Mouse (Mus musculus) heart, adult 2 months (tissue): Measurements from ENCODE around the gene Gfra1. TPM values are rescaled to one million over a fixed set of nuclear protein-coding genes. Genes with fewer than 3 reads are reported as not detected.

Experiments
- DNase-seq, 2 experiments: peaks; one replicate each; pipeline ENCODE4 v3.0.0; 2021
- H3K27ac ChIP-seq: fragments of 200-600 bp; 2 replicates; pipeline ENCODE4 v1.8.1; 2022
- H3K27me3 ChIP-seq: fragments of 200-500 bp; 2 replicates; pipeline ENCODE4 v1.6.1; 2012; ENCODE audit warnings: mild to moderate bottlenecking, low read length, inconsistent platforms, mixed read lengths; ENCODE audit not compliant: control insufficient read depth, insufficient read depth
- H3K36me3 ChIP-seq: fragments of 200-500 bp; 2 replicates; pipeline ENCODE4 v1.6.1; 2012; ENCODE audit warnings: low read length, inconsistent platforms; ENCODE audit not compliant: control insufficient read depth, insufficient read depth
- H3K4me1 ChIP-seq: fragments of 200-500 bp; 2 replicates; pipeline ENCODE4 v1.6.1; 2011; ENCODE audit warnings: low read length; ENCODE audit not compliant: control insufficient read depth, insufficient read depth
- H3K4me3 ChIP-seq: fragments of 200-600 bp; 2 replicates; pipeline ENCODE4 v1.8.1; 2022
- H3K79me2 ChIP-seq: fragments of 200-500 bp; replicated peaks from 2 replicates; pipeline ENCODE4 v1.6.1; 2012; ENCODE audit warnings: mild to moderate bottlenecking, inconsistent platforms, low read length, moderate library complexity, mixed read lengths; ENCODE audit not compliant: control insufficient read depth, insufficient read depth
- H3K9ac ChIP-seq: fragments of 200-500 bp; 2 replicates; pipeline ENCODE4 v1.6.1; 2012; ENCODE audit warnings: low read depth, mild to moderate bottlenecking, control low read depth, inconsistent platforms, low read length, mixed read lengths
- CTCF ChIP-seq: fragments of 200-600 bp; IDR thresholded peaks from 2 replicates; pipeline ENCODE4 v1.8.1; 2022; ENCODE audit warnings: antibody characterized with exemption, mild to moderate bottlenecking, moderate library complexity
- EP300 ChIP-seq: fragments of 200-500 bp; IDR thresholded peaks from 2 replicates; pipeline ENCODE4 v1.6.1; 2011; ENCODE audit warnings: low read depth, low read length, control low read depth; ENCODE audit not compliant: insufficient read depth
- POLR2A ChIP-seq: fragments of 200-500 bp; IDR thresholded peaks from 2 replicates; pipeline ENCODE4 v1.6.1; 2011; ENCODE audit warnings: mild to moderate bottlenecking, low read depth, low read length, control low read depth; ENCODE audit not compliant: insufficient read depth
- WGBS: fragments of 180-500 bp; shearing (Covaris S2); methylation state at CpG from one replicate; pipeline ENCODE4 v1.1.7; 2018; 5-methylcytosine and 5-hydroxymethylcytosine counted together
- intact Hi-C: fragments of 180-260 bp; cut with DNase I; formaldehyde crosslinking; loops from one replicate; pipeline ENCODE4 v1.15.1; 2025
- polyA plus RNA-seq: library from polyadenylated mRNA; depleted of rRNA; stranded (reverse); fragments of >200 nt; gene quantifications from 2 replicates; pipeline ENCODE4 v1.2.3, GENCODE M21; 2012
- total RNA-seq, 2 experiments: library from RNA; stranded (reverse); gene quantifications; 2 replicates each; pipeline ENCODE4 v1.2.3; 2021

Gene Gfra1
- total and polyA plus RNA-seq, 3 experiments: 2.3 to 5.4 (median 4.1) TPM

GRCm38 (mm10) chr19:58396604-58396984 lies 59.1 kb downstream of the Gfra1 start:
- Histone ChIP-seq H3K9ac (no peak overlapping the region), H3K27me3 (no peaks in the 10 kb centered on the region), H3K27ac (no peak overlapping the region), H3K36me3 (no peaks in the 10 kb centered on the region), H3K4me1 (no peaks in the 10 kb centered on the region), H3K79me2 (no peaks in the 10 kb centered on the region), H3K4me3 (no peak overlapping the region)
- no peak for DNase-seq
- 94% methylated on average over 4 of the region's 4 CpGs for WGBS
- intact Hi-C loops: no loop called here
- no peak for TF ChIP-seq CTCF
- no peak for TF ChIP-seq POLR2A
- TF ChIP-seq EP300: no peak

DNA sequence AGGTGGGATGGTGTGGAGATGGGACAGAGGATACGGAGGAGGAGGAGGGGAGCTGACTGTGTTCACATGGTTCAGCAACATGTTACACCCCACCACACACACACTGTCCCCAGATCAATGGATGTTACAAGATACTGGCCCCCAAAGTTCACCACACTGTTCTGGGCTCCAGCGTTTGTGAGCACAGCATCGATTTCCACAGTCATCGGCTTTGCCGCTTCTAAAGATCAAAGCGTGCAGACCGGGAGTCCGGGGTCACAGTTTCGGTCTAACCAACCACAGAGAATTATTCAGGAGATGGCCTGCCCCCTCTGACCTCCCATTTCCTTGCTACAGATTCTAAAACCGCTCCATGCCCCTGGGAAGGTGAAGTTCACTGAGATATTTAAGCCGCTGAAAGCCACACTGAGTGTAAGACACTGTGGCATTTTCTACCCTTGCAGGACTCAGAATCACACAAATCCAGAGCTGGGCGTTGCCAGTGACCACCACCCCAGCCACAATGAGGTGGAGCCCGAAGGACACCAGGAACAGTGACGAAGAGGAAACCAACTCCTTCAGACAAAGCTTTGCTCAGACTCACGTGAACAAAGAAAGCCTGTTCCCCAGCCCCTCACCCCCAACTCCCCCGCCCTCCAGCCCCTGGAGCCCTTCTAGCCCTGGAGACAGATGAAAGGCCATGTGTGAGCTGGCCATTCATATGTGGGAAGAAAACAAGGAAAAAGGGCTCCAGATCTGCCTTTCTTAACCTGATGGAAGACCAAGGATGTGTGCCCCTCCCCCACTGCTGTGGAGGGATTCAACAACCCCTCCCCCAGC lies 59.7 kb downstream of the Gfra1 start:
- TF ChIP-seq CTCF (no peak), EP300 (no peak), POLR2A (no peak)
- no peaks in the 10 kb centered on the region for H3K79me2 ChIP-seq
- H3K4me1 ChIP-seq: no peaks in the 10 kb centered on the region
- intact Hi-C loops: no loop called here
- no peaks in the 10 kb centered on the region for H3K27me3 ChIP-seq
- H3K4me3 ChIP-seq: no peak overlapping the region
- no peak for DNase-seq
- no peak overlapping the region for H3K9ac ChIP-seq
- WGBS: 65% methylated on average over 16 of the region's 16 CpGs
- no peak overlapping the region for H3K27ac ChIP-seq
- no peaks in the 10 kb centered on the region for H3K36me3 ChIP-seq

GRCm38 (mm10) chr19:58393121-58393520 lies 62.6 kb downstream of the Gfra1 start:
- intact Hi-C loops: no loop called here
- H3K4me3 ChIP-seq: no peak overlapping the region
- no peak overlapping the region for H3K27ac ChIP-seq
- no peaks in the 10 kb centered on the region for H3K79me2 ChIP-seq
- H3K4me1 ChIP-seq: no peaks in the 10 kb centered on the region
- WGBS: 84% methylated on average over 7 of the region's 7 CpGs
- DNase-seq: no peak
- no peak overlapping the region for H3K9ac ChIP-seq
- H3K36me3 ChIP-seq: no peaks in the 10 kb centered on the region
- TF ChIP-seq EP300: no peak
- TF ChIP-seq CTCF: no peak
- no peak for TF ChIP-seq POLR2A
- no peaks in the 10 kb centered on the region for H3K27me3 ChIP-seq

DNA sequence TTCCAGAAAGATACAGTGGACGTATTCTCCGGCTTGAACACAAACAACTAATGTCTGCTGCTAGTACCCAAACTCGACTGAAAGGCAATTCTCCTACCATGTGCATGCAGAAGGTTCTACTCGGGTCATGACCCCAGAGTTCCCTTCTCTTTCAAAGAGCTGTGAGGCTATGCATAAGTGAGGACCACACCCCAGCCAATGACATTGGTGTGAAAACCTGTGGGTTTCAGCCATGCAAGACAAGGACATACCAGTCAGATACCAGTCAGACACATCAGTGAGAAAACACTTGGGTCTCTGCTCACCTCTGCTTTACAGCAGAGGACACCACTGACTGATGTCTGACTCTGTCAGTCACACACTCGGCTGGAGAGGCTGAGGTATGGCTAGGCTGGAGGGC lies 63.9 kb downstream of the Gfra1 start:
- Histone ChIP-seq H3K27ac (no peak overlapping the region), H3K36me3 (no peaks in the 10 kb centered on the region), H3K4me3 (no peak overlapping the region), H3K79me2 (no peaks in the 10 kb centered on the region), H3K4me1 (no peaks in the 10 kb centered on the region), H3K9ac (no peak overlapping the region), H3K27me3 (no peaks in the 10 kb centered on the region)
- no peak for TF ChIP-seq POLR2A
- TF ChIP-seq EP300: no peak
- TF ChIP-seq CTCF: no peak
- intact Hi-C loops: no loop called here
- no peak for DNase-seq
- 75% methylated on average over 5 of the region's 5 CpGs for WGBS

GRCm38 (mm10) chr19:58389466-58389865 lies 66.2 kb downstream of the Gfra1 start:
- WGBS: 82% methylated on average over 8 of the region's 8 CpGs
- H3K9ac ChIP-seq: no peak overlapping the region
- no peaks in the 10 kb centered on the region for H3K4me1 ChIP-seq
- DNase-seq: no peak
- intact Hi-C loops: no loop called here
- no peak overlapping the region for H3K27ac ChIP-seq
- H3K4me3 ChIP-seq: no peak overlapping the region
- no peaks in the 10 kb centered on the region for H3K36me3 ChIP-seq
- H3K79me2 ChIP-seq: no peaks in the 10 kb centered on the region
- no peak for TF ChIP-seq POLR2A
- no peak for TF ChIP-seq EP300
- no peak for TF ChIP-seq CTCF
- no peaks in the 10 kb centered on the region for H3K27me3 ChIP-seq

GRCm38 (mm10) chr19:58388851-58389447 lies 66.8 kb downstream of the Gfra1 start:
- Histone ChIP-seq H3K4me3 (no peak overlapping the region), H3K36me3 (no peaks in the 10 kb centered on the region), H3K4me1 (no peaks in the 10 kb centered on the region), H3K27me3 (no peaks in the 10 kb centered on the region), H3K27ac (no peak overlapping the region), H3K9ac (no peak overlapping the region), H3K79me2 (no peaks in the 10 kb centered on the region)
- WGBS: 91% methylated on average over 18 of the region's 18 CpGs
- DNase-seq: no peak
- intact Hi-C loops: no loop called here
- no peak for TF ChIP-seq POLR2A
- no peak for TF ChIP-seq EP300
- TF ChIP-seq CTCF: no peak
